Mouse (Mus musculus) adrenal gland, adult 2 months (tissue): ENCODE data around the gene Clec4d. TPM values are rescaled to one million over a fixed set of nuclear protein-coding genes. Genes with fewer than 3 reads are reported as not detected.

Experiments
- DNase-seq: peaks from one replicate; pipeline ENCODE4 v3.0.0; 2021
- polyA plus RNA-seq: library from polyadenylated mRNA; depleted of rRNA; stranded (reverse); fragments of >200 nt; gene quantifications from 2 replicates; pipeline ENCODE4 v1.2.3, GENCODE M21; 2012; rRNA removed
- total RNA-seq, 2 experiments: library from RNA; stranded (reverse); gene quantifications; 2 replicates each; pipeline ENCODE4 v1.2.3; 2021

Gene Clec4d
- total and polyA plus RNA-seq, 3 experiments, result 0.17 to 0.55 (median 0.35) TPM

- DNase-seq, result no peak
Observed at GRCm38 (mm10) chr6:123308033-123308432, 46.1 kb downstream of the Clec4d start, which contains the start of gene Vmn2r19. TSS of gene Vmn2r19 (plus strand) at chr6:123308333.

Other genes with a start within 250 kb of the Clec4d start
- 1 to 10 TPM in 1 of 2 experiments, under 1 TPM in 1; 0.40 to 1.2 TPM for gene Clec4b1, start 212.1 kb upstream of the Clec4d start, total RNA-seq
- 0.25 and 0.32 TPM in 2 replicates for gene Clec4b1, start 212.1 kb upstream of the Clec4d start, polyA plus RNA-seq
- gene Clec4a2, start 155.7 kb upstream of the Clec4d start, total RNA-seq, result 1 to 10 TPM; 1.9 to 4.9 TPM
- gene Clec4a2, start 155.7 kb upstream of the Clec4d start, polyA plus RNA-seq, result 0.48 and 0.51 TPM in 2 replicates
- under 1 TPM in 1 of 2 experiments, not detected in 1; 0.35 TPM for gene Clec4b2, start 89.2 kb upstream of the Clec4d start, total RNA-seq
- not detected in 2 replicates for gene Clec4b2, start 89.2 kb upstream of the Clec4d start, polyA plus RNA-seq
- gene Clec4n, start 32.3 kb upstream of the Clec4d start, total RNA-seq, result 1 to 10 TPM in 1 of 2 experiments, under 1 TPM in 1; 0.52 to 2.4 TPM
- gene Clec4n, start 32.3 kb upstream of the Clec4d start, polyA plus RNA-seq, result 0.13 and 0.36 TPM in 2 replicates
- not detected for gene Clec4e, start 27.8 kb downstream of the Clec4d start, total RNA-seq
- gene Clec4e, start 27.8 kb downstream of the Clec4d start, polyA plus RNA-seq, result 0.02 TPM in 1 of 2 replicates, not detected in the other
- not detected for gene Vmn2r19, start 46.2 kb downstream of the Clec4d start, total RNA-seq
- not detected in 2 replicates for gene Vmn2r19, start 46.2 kb downstream of the Clec4d start, polyA plus RNA-seq
- gene Vmn2r20, start 156.0 kb downstream of the Clec4d start, total RNA-seq, result not detected
- gene Vmn2r20, start 156.0 kb downstream of the Clec4d start, polyA plus RNA-seq, result not detected in 2 replicates